Mouse (Mus musculus): ENCODE measurements around the gene Skap1. TPM values are rescaled to one million over a fixed set of nuclear protein-coding genes. Genes with fewer than 3 reads are reported as not detected.
A peak's percentile ranks its signal among the peaks of the same experiment; 100 is the strongest.
"Not testable (repeated sequence)": the region's sequence is repeated elsewhere in the genome, so short reads cannot be mapped to it uniquely, and the experiment has no call there.

Gene Skap1
- total RNA-seq, 2 experiments from 2014 or later, result not detected

- H3K4me3 ChIP-seq, result no peak overlapping the region; the same call in 1 of the 2 replicates
- no peak for TF ChIP-seq CTCF (IDR thresholded peaks at IDR 0.05)
- DNase-seq, result no peak
- intact Hi-C loops (cut with DNase I), result loop anchor here (5.0 kb wide), 1 partner anchor 143 kb away; no protein-coding TSS in a partner anchor
- peak overlapping the region; percentile 80 for H3K27ac ChIP-seq
These were observed 300.3 kb downstream of the Skap1 start for GRCm38 (mm10) chr11:96764511-96765350.

GRCm38 (mm10) chr11:96765645-96766044, 301.3 kb downstream of the Skap1 start:
- intact Hi-C loops (cut with DNase I), result no loop called here
- no peak overlapping the region for H3K4me3 ChIP-seq
- no peak for TF ChIP-seq CTCF (IDR thresholded peaks at IDR 0.05)
- H3K27ac ChIP-seq, result peak overlapping the region; percentile 80
- DNase-seq, result no peak

DNA sequence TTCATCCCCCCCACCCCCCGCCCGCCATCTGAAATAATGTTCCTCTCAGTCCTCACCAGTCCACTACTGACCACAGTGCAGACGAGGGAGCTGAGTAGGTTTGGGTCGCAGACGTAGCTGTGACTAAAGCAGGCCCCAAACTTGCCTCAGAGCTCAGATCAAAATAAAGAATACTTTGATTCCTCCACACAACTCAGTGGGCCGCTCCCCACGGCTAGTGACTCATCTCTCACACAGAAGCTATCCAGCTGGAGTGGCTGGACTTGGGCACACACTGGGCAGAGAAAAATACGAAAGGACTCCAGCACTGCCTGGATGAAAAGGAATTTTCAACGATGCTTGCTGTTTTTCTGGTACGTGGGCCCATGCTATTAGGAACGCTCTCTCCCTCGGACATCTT, 302.2 kb downstream of the Skap1 start:
- Histone ChIP-seq H3K27ac (peak overlapping the region; percentile 80), H3K4me3 (no peak overlapping the region)
- DNase-seq, result no peak
- intact Hi-C loops (cut with DNase I), result no loop called here
- TF ChIP-seq CTCF (IDR thresholded peaks at IDR 0.05), result no peak

- intact Hi-C loops (cut with DNase I), result no loop called here
- DNase-seq, result no peak
- H3K27ac ChIP-seq, result peak overlapping the region; percentile 80
- H3K4me3 ChIP-seq, result no peak overlapping the region
- no peak for TF ChIP-seq CTCF (IDR thresholded peaks at IDR 0.05)
These were observed 302.7 kb downstream of the Skap1 start for GRCm38 (mm10) chr11:96767096-96767495.

GRCm38 (mm10) chr11:96768240-96768639, 303.8 kb downstream of the Skap1 start:
- TF ChIP-seq CTCF (IDR thresholded peaks at IDR 0.05), result no peak
- H3K27ac ChIP-seq, result no peak overlapping the region; the same call in 1 of the 2 replicates
- H3K4me3 ChIP-seq, result no peak overlapping the region
- DNase-seq, result no peak
- intact Hi-C loops (cut with DNase I), result no loop called here

GRCm38 (mm10) chr11:96771274-96771975, 307.0 kb downstream of the Skap1 start:
- Histone ChIP-seq H3K27ac (no peak overlapping the region), H3K4me3 (no peak overlapping the region)
- TF ChIP-seq CTCF (IDR thresholded peaks at IDR 0.05), result no peak
- DNase-seq, result no peak
- intact Hi-C loops (cut with DNase I), result no loop called here

GRCm38 (mm10) chr11:96772413-96772812, 308.0 kb downstream of the Skap1 start:
- intact Hi-C loops (cut with DNase I), result no loop called here
- Histone ChIP-seq H3K27ac (no peak overlapping the region), H3K4me3 (no peak overlapping the region)
- TF ChIP-seq CTCF (IDR thresholded peaks at IDR 0.05), result no peak
- DNase-seq, result no peak

GRCm38 (mm10) chr11:96774536-96774935, 310.1 kb downstream of the Skap1 start:
- intact Hi-C loops (cut with DNase I), result no loop called here
- H3K27ac ChIP-seq, result peak overlapping the region; percentile 92
- peak; percentile 19; the same call in 1 of the 2 replicates for TF ChIP-seq CTCF (IDR thresholded peaks at IDR 0.05)
- DNase-seq, result no peak
- peak overlapping the region; percentile 95 for H3K4me3 ChIP-seq

GRCm38 (mm10) chr11:96775063-96775462, 310.7 kb downstream of the Skap1 start:
- TF ChIP-seq CTCF (IDR thresholded peaks at IDR 0.05), result no peak
- DNase-seq, result no peak
- Histone ChIP-seq H3K27ac (peak overlapping the region; percentile 92), H3K4me3 (peak overlapping the region; percentile 95)
- intact Hi-C loops (cut with DNase I), result loop anchor here (5.0 kb wide), 1 partner anchor 87 kb away; no protein-coding TSS in a partner anchor

DNA sequence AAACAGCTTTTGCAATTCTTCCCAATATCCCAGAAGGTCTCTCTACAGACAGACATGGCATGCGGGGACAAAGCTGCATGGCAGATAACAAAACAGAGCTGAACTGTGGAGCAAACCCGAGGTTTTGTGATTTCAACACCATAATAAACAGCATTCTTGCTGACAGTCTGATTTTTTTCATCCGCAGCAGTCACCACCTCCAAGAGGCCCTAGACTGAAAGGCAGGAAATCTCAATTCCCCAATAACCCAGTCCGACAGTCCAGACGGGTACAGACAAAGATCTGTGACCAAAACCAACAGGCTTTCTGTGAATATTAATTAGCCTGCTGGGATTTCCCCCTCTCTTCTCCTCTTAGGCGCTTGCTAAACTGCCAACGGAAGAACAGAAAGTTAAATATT, 311.3 kb downstream of the Skap1 start:
- H3K27ac ChIP-seq, result peak overlapping the region; percentile 92
- no peak for TF ChIP-seq CTCF (IDR thresholded peaks at IDR 0.05)
- intact Hi-C loops (cut with DNase I), result loop anchor here (2.0 to 5.0 kb wide), 3 partner anchors 13 to 87 kb away; no protein-coding TSS in a partner anchor
- peak overlapping the region; percentile 95 for H3K4me3 ChIP-seq
- no peak for DNase-seq

- Histone ChIP-seq H3K27ac (peak overlapping the region; percentile 92), H3K4me3 (peak overlapping the region; percentile 95)
- no peak for DNase-seq
- TF ChIP-seq CTCF (IDR thresholded peaks at IDR 0.05), result peak; percentile 30; the same call in 1 of the 2 replicates
- intact Hi-C loops (cut with DNase I), result loop anchor here (2.0 to 5.0 kb wide), 3 partner anchors 13 to 86 kb away; no protein-coding TSS in a partner anchor
These were observed 311.7 kb downstream of the Skap1 start for GRCm38 (mm10) chr11:96776068-96776467.

GRCm38 (mm10) chr11:96776968-96777962, 312.9 kb downstream of the Skap1 start, which contains the start of gene Snx11:
TSS of gene Snx11 (minus strand) at chr11:96777559.
- intact Hi-C loops (cut with DNase I), result loop anchor here (1.0 to 5.0 kb wide), 4 partner anchors 12 to 85 kb away; partner anchors contain the start of gene Cbx1
- peak; percentile 87 for TF ChIP-seq CTCF (IDR thresholded peaks at IDR 0.05)
- Histone ChIP-seq H3K4me3 (peak within 1 kb of the TSS; percentile 95), H3K27ac (peak within 1 kb of the TSS; percentile 92)
- peak; percentile 100 for DNase-seq

DNA sequence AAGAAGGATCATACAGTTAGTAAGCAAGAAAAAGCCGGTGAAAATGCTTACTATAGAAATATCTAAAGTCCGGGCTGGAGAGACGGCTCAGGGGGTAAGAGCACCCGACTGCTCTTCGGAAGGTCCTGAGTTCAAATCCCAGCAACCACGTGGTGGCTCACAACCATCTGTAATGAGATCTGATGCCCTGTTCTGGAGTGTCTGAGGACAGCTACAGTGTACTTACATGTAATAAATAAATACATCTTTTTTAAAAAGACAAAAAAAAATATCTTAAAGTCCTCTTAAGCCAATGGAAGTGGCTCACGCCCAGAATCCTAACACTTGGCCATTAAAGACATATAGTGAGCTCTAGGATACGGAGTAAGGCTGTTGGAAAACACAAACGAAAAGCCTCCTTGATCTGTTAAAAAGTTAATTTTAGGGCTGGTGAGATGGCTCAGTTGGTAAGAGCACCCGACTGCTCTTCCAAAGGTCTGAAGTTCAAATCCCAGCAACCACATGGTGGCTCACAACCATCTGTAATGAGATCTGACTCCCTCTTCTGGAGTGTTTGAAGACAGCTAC, 313.8 kb downstream of the Skap1 start:
- not testable (repeated sequence) for DNase-seq
- H3K4me3 ChIP-seq, result peak overlapping the region; percentile 95
- intact Hi-C loops (cut with DNase I), result loop anchor here (5.0 kb wide), 1 partner anchor 84 kb away; no protein-coding TSS in a partner anchor
- peak overlapping the region; percentile 92 for H3K27ac ChIP-seq
